Mouse (Mus musculus): ENCODE measurements around the gene Polr2m.
"Not testable (repeated sequence)": the region's sequence is repeated elsewhere in the genome, so short reads cannot be mapped to it uniquely, and the experiment has no call there.

Gene Polr2m

GRCm38 (mm10) chr9:71485475-71486094 is at the start of gene Polr2m:
TSS of gene Polr2m (minus strand) at chr9:71485935.
- peak; percentile 96 for DNase-seq

GRCm38 (mm10) chr9:71535036-71535435 is 49.3 kb upstream of the Polr2m start:
- DNase-seq, result no peak

- no peak for DNase-seq
These were observed 44.2 kb upstream of the Polr2m start for GRCm38 (mm10) chr9:71529960-71530359.

GRCm38 (mm10) chr9:71527438-71527837 is 41.7 kb upstream of the Polr2m start:
- peak; percentile 8 for DNase-seq

GRCm38 (mm10) chr9:71523901-71524300 is 38.2 kb upstream of the Polr2m start:
- no peak for DNase-seq

- DNase-seq, result no peak
These were observed 34.1 kb upstream of the Polr2m start for GRCm38 (mm10) chr9:71519836-71520235.

GRCm38 (mm10) chr9:71517487-71517886 is 31.8 kb upstream of the Polr2m start:
- no peak for DNase-seq

GRCm38 (mm10) chr9:71515862-71516261 is 30.1 kb upstream of the Polr2m start:
- DNase-seq, result peak; percentile 81

GRCm38 (mm10) chr9:71513566-71513965 is 27.8 kb upstream of the Polr2m start:
- DNase-seq, result no peak

GRCm38 (mm10) chr9:71512899-71513298 is 27.2 kb upstream of the Polr2m start:
- DNase-seq, result no peak

- DNase-seq, result no peak
These were observed 12.9 kb upstream of the Polr2m start for GRCm38 (mm10) chr9:71498391-71499182.

GRCm38 (mm10) chr9:71496637-71497036 is 10.9 kb upstream of the Polr2m start:
- DNase-seq, result peak; percentile 54

GRCm38 (mm10) chr9:71493771-71494170 is 8.0 kb upstream of the Polr2m start:
- no peak for DNase-seq

- peak; percentile 56 for DNase-seq
These were observed 6.7 kb upstream of the Polr2m start for GRCm38 (mm10) chr9:71492296-71493025.

- DNase-seq, result peak; percentile 42
These were observed 4.3 kb upstream of the Polr2m start for GRCm38 (mm10) chr9:71490076-71490475.

GRCm38 (mm10) chr9:71486127-71486526 is 392 bp upstream of the Polr2m start:
- DNase-seq, result no peak

- peak; percentile 78 for DNase-seq
These were observed 762 bp downstream of the Polr2m start for GRCm38 (mm10) chr9:71484871-71485474.

- not testable (repeated sequence) for DNase-seq
These were observed 1.9 kb downstream of the Polr2m start for GRCm38 (mm10) chr9:71483872-71484271.

- no peak for DNase-seq
These were observed 5.4 kb downstream of the Polr2m start for GRCm38 (mm10) chr9:71480305-71480704.

GRCm38 (mm10) chr9:71479413-71479812 is 6.3 kb downstream of the Polr2m start:
- DNase-seq, result no peak

- no peak for DNase-seq
These were observed 7.1 kb downstream of the Polr2m start for GRCm38 (mm10) chr9:71478596-71478995.

- DNase-seq, result no peak
These were observed 9.1 kb downstream of the Polr2m start for GRCm38 (mm10) chr9:71476601-71477000.

- DNase-seq, result no peak
These were observed 10.2 kb downstream of the Polr2m start for GRCm38 (mm10) chr9:71475536-71475935.

Measured in kidney, adult 9 months (tissue).